Mouse (Mus musculus) monocyte, adult 2 months (primary cell): ENCODE data around the gene Pkm.

Source experiments
- DNase-seq, 2 experiments: peaks; one replicate each; pipeline ENCODE4 v3.0.0; 2022; ENCODE audit warnings: low spot score in 2 of 2, low read depth in 1 of 2

The Pkm gene

GRCm38 (mm10) chr9:59655958-59656634 lies at the start of gene Pkm:
Gene Pkm, plus strand, starts transcription at chr9:59656368.
- peak; percentile 81 to 89 for DNase-seq

- no peak for DNase-seq
Measured at GRCm38 (mm10) chr9:59610950-59611349, 45.2 kb upstream of the Pkm start.

GRCm38 (mm10) chr9:59615797-59616196 lies 40.4 kb upstream of the Pkm start:
- DNase-seq: no peak

- DNase-seq: peak; percentile 98
Measured at GRCm38 (mm10) chr9:59616622-59617306, 39.4 kb upstream of the Pkm start, which contains the start of gene Parp6. Gene Parp6, plus strand, starts transcription at chr9:59617284.

- no peak for DNase-seq
Measured at GRCm38 (mm10) chr9:59617307-59617973, 38.7 kb upstream of the Pkm start.

- DNase-seq: no peak
Measured at GRCm38 (mm10) chr9:59638372-59638771, 17.8 kb upstream of the Pkm start.

- DNase-seq: no peak
Measured at GRCm38 (mm10) chr9:59639936-59640335, 16.2 kb upstream of the Pkm start.

GRCm38 (mm10) chr9:59641320-59641719 lies 14.8 kb upstream of the Pkm start:
- no peak for DNase-seq

GRCm38 (mm10) chr9:59649911-59650310 lies 6.3 kb upstream of the Pkm start:
- no peak for DNase-seq

GRCm38 (mm10) chr9:59653371-59653770 lies 2.8 kb upstream of the Pkm start:
- peak; percentile 22 to 45 for DNase-seq

GRCm38 (mm10) chr9:59654450-59654983 lies 1.7 kb upstream of the Pkm start:
- DNase-seq: no peak

GRCm38 (mm10) chr9:59656635-59657617 lies 758 bp downstream of the Pkm start:
- DNase-seq: peak; percentile 46

GRCm38 (mm10) chr9:59658146-59658545 lies 2.0 kb downstream of the Pkm start:
- DNase-seq: no peak

GRCm38 (mm10) chr9:59659036-59660026 lies 3.2 kb downstream of the Pkm start:
- DNase-seq: peak; percentile 42 to 57

GRCm38 (mm10) chr9:59660421-59660820 lies 4.3 kb downstream of the Pkm start:
- DNase-seq: no peak

GRCm38 (mm10) chr9:59661298-59661975 lies 5.3 kb downstream of the Pkm start:
- DNase-seq: no peak

GRCm38 (mm10) chr9:59663226-59663625 lies 7.1 kb downstream of the Pkm start:
- no peak for DNase-seq

- no peak for DNase-seq
Measured at GRCm38 (mm10) chr9:59663957-59664356, 7.8 kb downstream of the Pkm start.
